Mouse (Mus musculus) forebrain, embryonic 12.5 days (tissue): ENCODE data around the gene Cfap77. TPM values are rescaled to one million over a fixed set of nuclear protein-coding genes. Genes with fewer than 3 reads are reported as not detected.

Experiments
- ATAC-seq: fragments of 200-750 bp; cut with Nextera tagmentation; 2 replicates; pipeline ENCODE4 v1.8.0; 2017; ENCODE audit warnings: moderate TSS enrichment; ENCODE audit not compliant: low FRiP score
- H3K27ac ChIP-seq: fragments of 300-500 bp; sonication (generic); 2 replicates; pipeline ENCODE4 v1.5.1; 2016; ENCODE audit warnings: mild to moderate bottlenecking
- H3K27me3 ChIP-seq: fragments of 300-500 bp; sonication (generic); 2 replicates; pipeline ENCODE4 v1.6.1; 2016; ENCODE audit warnings: mild to moderate bottlenecking
- H3K36me3 ChIP-seq: fragments of 300-500 bp; sonication (generic); replicated peaks from 2 replicates; pipeline ENCODE4 v1.6.1; 2016; ENCODE audit warnings: mild to moderate bottlenecking
- H3K4me1 ChIP-seq: fragments of 300-500 bp; sonication (generic); 2 replicates; pipeline ENCODE4 v1.6.1; 2016
- H3K4me2 ChIP-seq: fragments of 300-500 bp; sonication (generic); 2 replicates; pipeline ENCODE4 v1.6.1; 2016; ENCODE audit warnings: mild to moderate bottlenecking, moderate library complexity
- H3K4me3 ChIP-seq: fragments of 300-500 bp; sonication (generic); replicated peaks from 2 replicates; pipeline ENCODE4 v1.5.1; 2016; ENCODE audit warnings: mild to moderate bottlenecking
- H3K9ac ChIP-seq: fragments of 300-500 bp; sonication (generic); 2 replicates; pipeline ENCODE4 v1.6.1; 2016; ENCODE audit warnings: mild to moderate bottlenecking
- H3K9me3 ChIP-seq: fragments of 300-500 bp; sonication (generic); 2 replicates; pipeline ENCODE4 v1.6.1; 2016
- WGBS: fragments of 180-500 bp; shearing (Covaris S2); methylation state at CpG from one replicate; pipeline ENCODE4 v1.1.7; 2016; 5-methylcytosine and 5-hydroxymethylcytosine counted together
- polyA plus RNA-seq: library from polyadenylated mRNA; unstranded; fragments of >200 nt; fragmentation: Nextera tagmentation; extraction: Ambion mirVana; gene quantifications from 2 replicates; pipeline ENCODE4 v1.2.1, GENCODE M21; 2016

Gene Cfap77
- polyA plus RNA-seq, 1 experiment from 2014 or later = 0.26 TPM

- peaks cover 63% of the 10 kb centered on the region for H3K4me1 ChIP-seq
- peak; percentile 78 for ATAC-seq
- H3K36me3 ChIP-seq = peaks cover 13% of the 10 kb centered on the region
- WGBS = under 1% methylated on average over 10 of the region's 10 CpGs
- H3K9ac ChIP-seq = peak overlapping the region; percentile 29; the same call in 1 of the 2 replicates
- peak overlapping the region; percentile 25 for H3K4me3 ChIP-seq
- H3K9me3 ChIP-seq = no peaks in the 10 kb centered on the region
- peak overlapping the region; percentile 50 for H3K4me2 ChIP-seq
- peaks cover 100% of the 10 kb centered on the region for H3K27me3 ChIP-seq
- peak overlapping the region; percentile 46; the same call in 1 of the 2 replicates for H3K27ac ChIP-seq
Observed at GRCm38 (mm10) chr2:28907691-28908388, 147.0 kb downstream of the Cfap77 start.

DNA sequence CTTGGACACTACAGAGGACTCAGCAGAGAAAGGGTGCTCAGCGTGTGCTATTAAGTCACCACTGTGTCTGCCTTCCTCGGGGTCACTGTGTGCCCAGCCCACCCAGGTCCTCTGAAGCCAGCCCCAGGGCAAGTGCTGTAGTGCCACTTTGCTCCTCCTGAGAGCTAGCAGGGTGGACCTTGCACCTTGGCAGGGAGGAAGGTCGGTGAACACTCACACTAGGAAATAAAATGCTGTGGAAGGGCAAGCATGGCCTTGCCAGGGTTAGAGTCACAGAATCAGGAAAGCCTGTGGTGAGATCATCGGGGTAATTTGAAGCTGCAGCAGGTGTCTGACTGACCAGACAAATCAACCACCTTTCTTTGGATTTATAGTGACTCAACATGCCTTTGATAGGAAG lies 149.3 kb downstream of the Cfap77 start:
- no peak overlapping the region for H3K4me3 ChIP-seq
- peaks cover 20% of the 10 kb centered on the region for H3K36me3 ChIP-seq
- no peak overlapping the region for H3K27ac ChIP-seq
- no peak for ATAC-seq
- peaks cover 44% of the 10 kb centered on the region for H3K4me1 ChIP-seq
- H3K9ac ChIP-seq = no peak overlapping the region
- H3K4me2 ChIP-seq = no peak overlapping the region
- no peaks in the 10 kb centered on the region for H3K9me3 ChIP-seq
- WGBS = 44% methylated on average over 4 of the region's 4 CpGs
- H3K27me3 ChIP-seq = peaks cover 97% of the 10 kb centered on the region

DNA sequence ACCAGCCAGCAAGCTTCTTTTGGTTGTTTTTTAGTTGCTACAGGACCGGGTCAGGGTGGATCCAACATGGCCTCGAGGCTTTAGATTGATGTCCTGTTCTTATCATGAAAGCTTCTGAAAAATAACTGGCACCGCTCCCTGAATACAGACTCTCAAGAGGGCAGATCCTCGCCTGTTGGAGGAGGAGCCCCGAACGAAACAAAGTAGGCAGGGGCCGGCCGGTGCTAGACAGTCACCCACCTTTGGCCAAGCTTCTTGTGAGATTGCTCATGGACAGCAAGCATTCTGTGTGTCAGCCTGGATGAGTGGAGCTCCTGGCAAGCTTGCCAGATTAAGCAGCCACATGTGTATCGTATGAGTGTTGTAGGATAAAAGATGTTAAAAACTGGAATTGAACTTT lies 150.1 kb downstream of the Cfap77 start:
- no peak overlapping the region for H3K27ac ChIP-seq
- H3K4me1 ChIP-seq = peaks cover 40% of the 10 kb centered on the region
- H3K4me3 ChIP-seq = no peak overlapping the region
- peaks cover 27% of the 10 kb centered on the region for H3K36me3 ChIP-seq
- ATAC-seq = no peak
- no peak overlapping the region for H3K9ac ChIP-seq
- H3K9me3 ChIP-seq = no peaks in the 10 kb centered on the region
- H3K4me2 ChIP-seq = no peak overlapping the region
- H3K27me3 ChIP-seq = peaks cover 97% of the 10 kb centered on the region
- WGBS = 79% methylated on average over 9 of the region's 9 CpGs

DNA sequence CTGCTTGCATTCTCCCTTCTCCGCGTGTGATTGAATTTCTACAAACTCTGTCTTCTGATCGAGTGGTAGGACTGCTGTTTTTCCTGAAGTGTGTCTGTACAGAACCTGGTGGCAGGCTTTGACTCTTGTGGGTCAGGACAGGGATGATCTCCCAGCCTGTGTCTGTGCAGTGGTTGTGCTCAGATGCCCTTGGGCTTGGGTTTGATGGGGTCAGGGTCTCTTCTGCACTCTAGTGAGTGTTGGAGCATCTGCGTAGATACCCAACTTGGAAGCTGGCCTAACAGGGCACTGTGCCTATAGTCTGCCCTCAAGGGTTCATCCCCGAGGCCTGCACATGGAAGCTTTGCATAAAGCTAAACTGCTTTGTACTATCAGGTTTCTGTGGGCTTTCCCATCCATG lies 151.0 kb downstream of the Cfap77 start:
- Histone ChIP-seq H3K4me1 (peaks cover 31% of the 10 kb centered on the region), H3K4me3 (no peak overlapping the region), H3K9ac (no peak overlapping the region), H3K9me3 (no peaks in the 10 kb centered on the region), H3K4me2 (no peak overlapping the region), H3K36me3 (peaks cover 34% of the 10 kb centered on the region), H3K27ac (no peak overlapping the region), H3K27me3 (peaks cover 97% of the 10 kb centered on the region)
- ATAC-seq = no peak
- WGBS = 83% methylated on average over 5 of the region's 5 CpGs

DNA sequence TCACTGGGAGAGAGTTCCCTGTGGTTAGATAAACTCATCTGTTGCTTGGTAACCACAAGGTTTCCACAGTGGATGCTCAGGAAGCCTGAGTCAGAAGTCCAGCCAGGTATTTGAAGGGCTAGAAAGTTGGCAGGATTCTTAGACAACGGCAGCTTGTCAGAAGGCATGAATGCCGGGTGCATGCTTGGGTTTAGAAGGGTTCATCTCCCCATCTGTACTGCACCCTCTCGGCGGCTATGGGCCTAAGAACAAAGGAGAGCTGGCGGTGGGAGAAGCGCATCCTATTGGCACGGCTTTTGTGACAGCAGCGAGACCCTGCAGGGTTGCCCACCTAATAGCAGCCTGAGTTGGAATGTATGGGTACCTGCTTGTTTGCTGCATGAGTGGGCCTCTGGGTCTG lies 152.6 kb downstream of the Cfap77 start:
- H3K36me3 ChIP-seq = peaks cover 41% of the 10 kb centered on the region
- no peak overlapping the region for H3K4me3 ChIP-seq
- 87% methylated on average over 8 of the region's 8 CpGs for WGBS
- H3K9ac ChIP-seq = no peak overlapping the region
- no peak for ATAC-seq
- H3K4me1 ChIP-seq = peaks cover 15% of the 10 kb centered on the region
- H3K9me3 ChIP-seq = no peaks in the 10 kb centered on the region
- peaks cover 91% of the 10 kb centered on the region for H3K27me3 ChIP-seq
- H3K4me2 ChIP-seq = no peak overlapping the region
- H3K27ac ChIP-seq = no peak overlapping the region

DNA sequence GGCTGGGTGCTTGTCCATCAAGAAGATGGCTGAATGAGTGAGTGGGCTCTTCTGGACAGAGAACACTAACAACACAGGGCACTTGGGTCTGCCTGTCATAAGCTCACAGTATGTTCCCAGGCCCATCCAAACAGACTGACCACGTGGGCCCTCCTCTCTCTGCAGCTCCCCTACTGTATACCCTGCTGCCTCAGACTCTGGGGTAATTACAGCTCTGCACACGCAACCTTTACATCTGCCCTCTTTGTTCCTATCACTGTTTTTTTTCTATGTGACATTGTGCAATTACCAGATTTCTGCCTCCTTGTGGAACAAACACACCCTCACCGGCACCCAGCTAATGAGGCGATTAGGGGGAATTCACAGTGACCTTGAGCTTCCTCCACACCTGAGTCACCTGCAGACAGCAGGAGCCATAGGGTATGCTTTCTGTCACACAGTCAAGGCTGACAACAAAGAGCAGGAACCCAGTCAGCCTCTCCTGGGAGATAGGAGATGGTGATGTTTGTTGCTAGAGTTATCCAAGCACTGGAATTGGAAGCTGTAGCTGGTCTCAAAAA lies 157.4 kb downstream of the Cfap77 start:
- Histone ChIP-seq H3K27ac (no peak overlapping the region), H3K9me3 (no peaks in the 10 kb centered on the region), H3K36me3 (peaks cover 49% of the 10 kb centered on the region), H3K4me3 (no peak overlapping the region), H3K4me1 (peaks cover 18% of the 10 kb centered on the region), H3K4me2 (no peak overlapping the region), H3K27me3 (peaks cover 51% of the 10 kb centered on the region), H3K9ac (no peak overlapping the region)
- ATAC-seq = no peak
- WGBS = 74% methylated on average over 4 of the region's 4 CpGs

DNA sequence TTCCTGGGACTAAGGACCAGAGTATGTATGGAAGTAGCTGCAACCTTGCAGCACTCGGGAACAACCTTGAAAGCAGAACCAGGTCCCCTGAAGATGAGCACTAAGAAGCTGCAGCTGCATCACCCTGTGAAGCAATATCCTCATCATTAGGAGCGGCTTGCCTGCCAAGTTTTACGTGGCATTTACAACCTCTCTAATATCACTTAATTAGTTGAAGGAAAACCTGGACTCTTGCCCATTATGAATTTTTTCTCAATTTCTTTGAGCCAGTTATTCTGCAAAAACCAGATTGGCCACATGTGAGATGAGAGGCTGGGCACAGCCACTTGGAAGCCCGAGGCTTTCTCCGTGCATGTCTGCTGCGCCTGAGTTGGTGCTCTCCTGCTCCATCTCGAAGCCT lies 159.0 kb downstream of the Cfap77 start:
- H3K9me3 ChIP-seq = no peaks in the 10 kb centered on the region
- H3K27me3 ChIP-seq = peaks cover 39% of the 10 kb centered on the region
- WGBS = 92% methylated on average over 7 of the region's 7 CpGs
- H3K4me2 ChIP-seq = no peak overlapping the region
- ATAC-seq = no peak
- no peak overlapping the region for H3K9ac ChIP-seq
- peaks cover 49% of the 10 kb centered on the region for H3K36me3 ChIP-seq
- no peak overlapping the region for H3K4me3 ChIP-seq
- no peak overlapping the region for H3K27ac ChIP-seq
- peaks cover 18% of the 10 kb centered on the region for H3K4me1 ChIP-seq

GRCm38 (mm10) chr2:28893526-28893925 lies 161.3 kb downstream of the Cfap77 start:
- peaks cover 24% of the 10 kb centered on the region for H3K27me3 ChIP-seq
- peaks cover 44% of the 10 kb centered on the region for H3K36me3 ChIP-seq
- no peak for ATAC-seq
- 36% methylated on average over 6 of the region's 6 CpGs for WGBS
- peaks cover 21% of the 10 kb centered on the region for H3K4me1 ChIP-seq
- H3K9ac ChIP-seq = 0 out of 2 replicates have a peak overlapping the region, but pooled peaks have one; percentile 21
- H3K4me2 ChIP-seq = no peak overlapping the region
- no peaks in the 10 kb centered on the region for H3K9me3 ChIP-seq
- H3K27ac ChIP-seq = no peak overlapping the region
- no peak overlapping the region for H3K4me3 ChIP-seq

GRCm38 (mm10) chr2:28892796-28893195 lies 162.1 kb downstream of the Cfap77 start:
- H3K36me3 ChIP-seq = peaks cover 49% of the 10 kb centered on the region
- H3K27me3 ChIP-seq = peaks cover 20% of the 10 kb centered on the region
- WGBS = 17% methylated on average over 1 of the region's 1 CpGs
- H3K4me1 ChIP-seq = peaks cover 21% of the 10 kb centered on the region
- no peak overlapping the region for H3K4me2 ChIP-seq
- H3K9ac ChIP-seq = no peak overlapping the region
- H3K4me3 ChIP-seq = no peak overlapping the region
- ATAC-seq = no peak
- H3K27ac ChIP-seq = no peak overlapping the region
- no peaks in the 10 kb centered on the region for H3K9me3 ChIP-seq

DNA sequence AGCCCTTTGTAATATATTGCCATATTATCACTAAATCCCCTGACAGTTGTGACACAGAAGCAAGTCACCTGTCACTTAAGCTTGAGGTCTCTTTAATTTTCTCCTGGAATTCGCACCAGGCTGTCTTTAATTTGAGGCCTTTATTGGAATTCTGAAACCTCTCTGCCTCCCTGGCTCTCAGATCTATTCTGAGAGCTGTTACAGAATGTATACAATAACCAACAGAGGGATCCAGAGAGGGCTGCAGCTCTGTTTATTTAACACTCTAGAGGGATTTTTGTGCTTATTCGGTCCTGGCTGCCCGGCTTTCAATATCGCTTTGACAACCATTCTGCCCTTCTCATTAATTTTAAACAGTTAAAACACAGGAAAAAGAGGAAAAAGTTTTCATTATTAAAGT lies 170.0 kb downstream of the Cfap77 start:
- Histone ChIP-seq H3K9me3 (no peaks in the 10 kb centered on the region), H3K27me3 (no peaks in the 10 kb centered on the region), H3K4me3 (no peak overlapping the region), H3K27ac (no peak overlapping the region), H3K4me1 (peaks cover 22% of the 10 kb centered on the region), H3K36me3 (peaks cover 53% of the 10 kb centered on the region), H3K4me2 (no peak overlapping the region), H3K9ac (no peak overlapping the region)
- ATAC-seq = no peak
- 29% methylated on average over 4 of the region's 4 CpGs for WGBS

DNA sequence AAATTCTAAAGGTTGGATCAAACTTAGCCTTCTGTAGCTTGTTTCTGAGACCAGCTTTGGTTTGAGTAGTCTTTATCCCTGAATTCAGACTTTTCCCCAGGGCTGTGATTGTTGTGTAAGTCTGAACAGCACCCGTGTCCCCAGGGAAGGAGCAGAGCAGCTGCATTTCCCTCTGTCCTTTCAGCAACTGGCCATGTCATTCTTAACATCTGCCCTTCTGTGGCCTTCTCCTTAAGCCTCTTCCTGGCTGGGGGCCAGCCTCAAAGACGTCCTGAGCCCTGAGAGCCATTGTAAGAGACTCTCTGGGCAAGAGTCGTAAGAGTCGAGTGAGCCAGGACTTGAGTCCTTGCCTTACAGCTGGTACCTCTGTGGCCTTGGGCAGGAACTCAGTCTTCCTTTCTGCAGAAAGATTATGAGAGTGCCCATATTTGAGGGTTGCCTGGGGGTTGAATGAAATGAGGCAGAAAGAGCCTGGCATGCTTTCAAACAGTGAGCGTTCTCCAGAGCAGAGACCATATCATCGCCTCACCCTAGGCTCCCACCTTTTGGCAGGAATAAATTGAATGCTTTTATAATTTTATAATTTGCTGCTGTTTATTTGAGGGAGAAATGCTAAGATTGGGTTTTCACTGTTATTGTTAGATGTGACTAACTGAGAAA lies 171.9 kb downstream of the Cfap77 start:
- H3K36me3 ChIP-seq = peaks cover 41% of the 10 kb centered on the region
- no peak overlapping the region for H3K4me2 ChIP-seq
- H3K9ac ChIP-seq = no peak overlapping the region
- WGBS = 76% methylated on average over 6 of the region's 6 CpGs
- no peaks in the 10 kb centered on the region for H3K27me3 ChIP-seq
- peaks cover 18% of the 10 kb centered on the region for H3K4me1 ChIP-seq
- H3K4me3 ChIP-seq = no peak overlapping the region
- H3K9me3 ChIP-seq = no peaks in the 10 kb centered on the region
- no peak overlapping the region for H3K27ac ChIP-seq
- no peak for ATAC-seq

DNA sequence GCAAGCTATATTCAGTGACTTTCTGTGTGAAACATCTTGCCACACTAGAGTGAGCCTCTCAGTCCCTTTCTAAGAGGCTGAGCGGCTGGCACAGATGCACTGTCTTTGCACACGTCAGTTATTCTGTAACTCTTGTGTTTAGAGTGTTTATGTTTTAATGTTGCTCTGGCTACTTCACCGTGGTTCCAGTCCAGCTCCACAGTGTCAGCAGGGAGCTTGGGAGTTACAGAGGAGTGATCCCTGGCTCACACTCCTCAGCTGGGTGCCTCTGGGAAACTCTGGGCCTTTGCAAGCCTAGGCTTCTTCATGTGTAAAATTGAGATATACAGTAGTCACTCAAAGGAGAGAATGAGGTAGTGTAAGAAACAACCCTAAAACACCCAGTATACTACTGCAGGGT lies 172.8 kb downstream of the Cfap77 start:
- Histone ChIP-seq H3K4me1 (peaks cover 18% of the 10 kb centered on the region), H3K4me3 (no peak overlapping the region), H3K27ac (no peak overlapping the region), H3K36me3 (peaks cover 42% of the 10 kb centered on the region), H3K27me3 (no peaks in the 10 kb centered on the region), H3K9ac (no peak overlapping the region), H3K4me2 (no peak overlapping the region), H3K9me3 (no peaks in the 10 kb centered on the region)
- WGBS = 89% methylated on average over 3 of the region's 3 CpGs
- ATAC-seq = no peak
